Mouse (Mus musculus) G1E (cell line): ENCODE data around the gene Mydgf. TPM values are rescaled to one million over a fixed set of nuclear protein-coding genes. Genes with fewer than 3 reads are reported as not detected.

Source experiments
- ATAC-seq: 2 replicates; pipeline ENCODE4 v1.8.0; 2016; ENCODE audit warnings: mild to moderate bottlenecking; ENCODE audit not compliant: insufficient number of reproducible peaks, poor library complexity, low FRiP score, severe bottlenecking; ENCODE audit errors: extremely low read depth
- DNase-seq: peaks from one replicate; pipeline ENCODE4 v3.0.0; 2012; ENCODE audit warnings: low spot score
- H3K27me3 ChIP-seq: 2 replicates; pipeline ENCODE4 v1.6.1; 2012; ENCODE audit warnings: mild to moderate bottlenecking, low read length, inconsistent platforms; ENCODE audit not compliant: insufficient read depth
- H3K36me3 ChIP-seq: replicated peaks from 2 replicates; pipeline ENCODE3; 2012; ENCODE audit warnings: mild to moderate bottlenecking, inconsistent platforms
- H3K4me1 ChIP-seq: 2 replicates; pipeline ENCODE4 v1.6.1; 2012; ENCODE audit warnings: low read depth, low read length, inconsistent platforms, mixed read lengths; ENCODE audit not compliant: insufficient read depth
- H3K4me3 ChIP-seq: 2 replicates; pipeline ENCODE4 v1.5.1; 2012; ENCODE audit warnings: low read depth, mild to moderate bottlenecking, inconsistent platforms, low read length, moderate library complexity, mixed read lengths
- H3K9me3 ChIP-seq: replicated peaks from 2 replicates; pipeline ENCODE4 v1.6.1; 2012; ENCODE audit warnings: inconsistent platforms
- CTCF ChIP-seq: IDR thresholded peaks from 2 replicates; pipeline ENCODE4 v1.5.1; 2012; ENCODE audit warnings: low read depth, low read length, inconsistent platforms, mixed read lengths
- GATA1 ChIP-seq: IDR thresholded peaks from 2 replicates; pipeline ENCODE4 v1.6.1; 2012; ENCODE audit warnings: borderline replicate concordance, low read length, inconsistent platforms, mixed read lengths
- GATA2 ChIP-seq: IDR thresholded peaks from 2 replicates; pipeline ENCODE4 v1.6.1; 2012; ENCODE audit warnings: low read depth, low read length, inconsistent platforms, borderline replicate concordance
- POLR2AphosphoS5 ChIP-seq: IDR thresholded peaks from 2 replicates; pipeline ENCODE4 v1.6.1; 2012; ENCODE audit warnings: low read depth, low read length, inconsistent platforms; ENCODE audit not compliant: insufficient replicate concordance
- TAL1 ChIP-seq: conservative IDR thresholded peaks from 2 replicates; pipeline ENCODE4 v1.6.1; 2012; ENCODE audit warnings: low read depth, low read length, inconsistent platforms, mixed read lengths
- polyA plus RNA-seq: library from polyadenylated mRNA; stranded (reverse); fragments of >175 nt; gene quantifications from 2 replicates; pipeline ENCODE4 v1.2.3, GENCODE M21; 2012
- total RNA-seq, 2 experiments: library from RNA; stranded (forward) in 1 of 2; stranded (reverse) in 1 of 2; fragments of 200-1000 nt in 1 of 2; fragments of >200 nt in 1 of 2; fragmentation: Nextera tagmentation in 1 of 2; gene quantifications; 2 replicates each; pipeline ENCODE4 v1.2.3; 2014 to 2017

Gene Mydgf
- total and polyA plus RNA-seq, 3 experiments = 19.9 to 36.6 (median 32.3) TPM

DNA sequence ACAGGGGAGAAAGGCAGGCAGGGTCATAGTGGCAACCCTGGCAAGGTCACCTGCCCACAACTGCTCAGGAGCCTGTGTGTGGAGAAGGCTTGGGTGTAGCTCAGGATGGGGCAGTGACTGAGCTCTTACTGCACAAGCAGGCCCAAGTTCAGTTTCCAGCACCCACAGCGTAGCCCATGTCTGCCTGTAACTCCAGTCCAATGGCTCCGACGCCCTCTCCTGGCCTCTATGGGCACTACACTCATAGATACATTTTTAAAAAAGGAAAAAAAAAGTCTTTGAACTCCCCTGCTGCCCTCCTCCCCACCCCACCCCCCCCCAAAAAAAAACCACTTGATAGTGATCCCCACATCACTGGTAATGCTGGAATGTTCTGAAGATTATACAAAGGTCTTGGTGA is 17.9 kb upstream of the Mydgf start:
- ATAC-seq = no peak
- TF ChIP-seq GATA2 (no peak), CTCF (no peak), GATA1 (no peak), TAL1 (no peak), POLR2AphosphoS5 (no peak)

DNA sequence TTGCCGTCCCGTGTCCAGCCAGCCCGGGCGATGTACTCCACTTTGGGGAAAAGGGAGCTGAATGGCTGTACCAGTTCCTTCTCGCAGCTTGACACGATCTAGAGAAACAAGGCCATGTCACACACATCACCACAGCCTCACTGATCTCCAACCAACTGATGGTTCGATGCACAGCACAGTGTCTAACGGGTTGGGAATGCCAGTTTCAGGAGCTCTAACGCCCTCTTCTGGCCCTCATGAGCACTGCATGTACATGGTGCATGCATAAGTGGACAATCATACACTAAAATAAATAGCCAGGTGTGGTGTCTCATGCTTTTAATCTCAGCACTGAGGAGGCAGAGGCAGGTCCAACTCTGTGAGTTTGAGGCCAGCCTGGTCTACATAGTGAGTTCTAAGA is 16.9 kb upstream of the Mydgf start:
- TF ChIP-seq CTCF (no peak; the same call in 1 of the 2 replicates), TAL1 (no peak), GATA2 (no peak), GATA1 (no peak), POLR2AphosphoS5 (no peak)
- H3K27me3 ChIP-seq = no peaks in the 10 kb centered on the region
- no peak overlapping the region for H3K4me3 ChIP-seq
- no peaks in the 10 kb centered on the region for H3K9me3 ChIP-seq
- H3K4me1 ChIP-seq = no peaks in the 10 kb centered on the region; the same call in none of the 2 replicates
- peaks cover 91% of the 10 kb centered on the region for H3K36me3 ChIP-seq
- no peak for DNase-seq
- no peak for ATAC-seq

More for the DNA sequence above, 17.9 kb upstream of the Mydgf start:
- Histone ChIP-seq H3K27me3 (no peaks in the 10 kb centered on the region), H3K4me3 (no peak overlapping the region), H3K36me3 (peaks cover 91% of the 10 kb centered on the region), H3K9me3 (no peaks in the 10 kb centered on the region), H3K4me1 (no peaks in the 10 kb centered on the region; the same call in 1 of the 2 replicates)
- no peak for DNase-seq

DNA sequence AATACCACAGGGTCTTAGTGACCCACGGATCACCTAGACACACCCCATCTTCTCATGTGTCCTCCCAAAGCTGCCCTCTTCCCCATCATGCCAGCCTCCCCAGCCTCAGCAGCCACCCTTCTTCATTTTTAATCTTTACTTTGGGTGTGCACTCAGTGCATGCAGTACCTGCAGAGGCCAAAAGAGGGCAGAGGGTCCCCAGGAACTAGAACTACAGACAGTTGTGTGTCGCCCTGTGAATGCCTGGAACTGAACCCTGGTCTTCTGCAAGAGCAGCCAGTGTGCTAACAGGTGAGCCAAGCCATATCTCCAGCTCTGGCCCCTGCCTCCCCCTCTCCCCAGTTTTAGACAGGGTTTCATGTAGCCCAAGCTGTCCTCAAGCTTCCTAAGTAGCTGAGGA is 13.1 kb upstream of the Mydgf start:
- Histone ChIP-seq H3K4me1 (peaks cover 6% of the 10 kb centered on the region), H3K9me3 (no peaks in the 10 kb centered on the region), H3K4me3 (no peak overlapping the region), H3K36me3 (peaks cover 89% of the 10 kb centered on the region), H3K27me3 (no peaks in the 10 kb centered on the region)
- no peak for DNase-seq
- no peak for TF ChIP-seq GATA2
- peak; percentile 36; the same call in 1 of the 2 replicates for TF ChIP-seq CTCF
- TF ChIP-seq POLR2AphosphoS5 = no peak
- ATAC-seq = no peak; the same call in 1 of the 2 replicates

DNA sequence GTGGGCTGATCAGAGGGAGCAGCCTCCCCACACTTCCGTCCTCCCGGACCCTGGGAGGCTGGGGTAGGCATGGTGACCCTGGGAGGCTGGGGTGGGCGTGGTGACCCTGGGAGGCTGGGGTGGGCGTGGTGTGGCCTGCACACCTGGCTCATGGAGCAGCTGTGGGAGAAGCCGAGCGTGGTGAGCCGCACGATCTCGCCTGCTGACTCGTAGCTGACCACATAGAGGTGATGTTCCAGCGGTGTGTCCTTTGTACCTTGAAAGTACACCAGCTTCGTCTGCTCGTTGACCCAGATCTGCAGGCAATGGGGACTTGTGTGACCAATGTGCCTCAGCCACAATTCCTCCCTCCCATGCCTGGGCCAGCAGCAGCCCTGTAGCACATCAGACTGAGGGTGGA is 11.0 kb upstream of the Mydgf start:
- TF ChIP-seq POLR2AphosphoS5 (no peak), GATA1 (no peak), GATA2 (no peak), TAL1 (no peak), CTCF (no peak)

DNA sequence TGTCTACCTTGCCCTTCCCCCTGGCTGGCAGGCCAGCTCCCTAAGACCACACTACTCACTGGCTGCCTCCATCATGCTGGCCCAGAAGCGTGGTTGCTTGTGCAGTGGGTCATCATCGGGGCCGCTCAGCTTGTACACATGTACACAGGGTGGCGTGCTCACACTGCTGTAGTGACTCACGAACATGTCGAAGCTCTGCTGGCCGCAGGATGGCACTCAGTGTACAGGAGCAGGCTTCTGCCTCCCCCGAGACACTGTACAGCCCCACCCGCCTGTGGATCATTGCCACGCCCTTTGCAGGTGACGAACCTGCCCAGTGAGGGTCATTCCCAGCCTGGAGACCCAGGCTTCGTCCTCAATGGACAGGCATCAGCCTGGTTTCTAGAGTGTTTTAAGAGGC is 10.6 kb upstream of the Mydgf start:
- no peak for ATAC-seq
- Histone ChIP-seq H3K4me3 (no peak overlapping the region), H3K27me3 (no peaks in the 10 kb centered on the region), H3K36me3 (peaks cover 97% of the 10 kb centered on the region), H3K4me1 (peaks cover 6% of the 10 kb centered on the region; the same call in 1 of the 2 replicates), H3K9me3 (no peaks in the 10 kb centered on the region)
- TF ChIP-seq POLR2AphosphoS5 = no peak
- TF ChIP-seq CTCF = no peak
- TF ChIP-seq TAL1 = no peak
- DNase-seq = no peak

More for the DNA sequence above, 11.0 kb upstream of the Mydgf start:
- H3K36me3 ChIP-seq = peaks cover 93% of the 10 kb centered on the region
- no peaks in the 10 kb centered on the region for H3K27me3 ChIP-seq
- ATAC-seq (no peak), DNase-seq (no peak)
- H3K4me1 ChIP-seq = peaks cover 6% of the 10 kb centered on the region; the same call in 1 of the 2 replicates
- H3K4me3 ChIP-seq = peak overlapping the region; percentile 7; the same call in 1 of the 2 replicates
- H3K9me3 ChIP-seq = no peaks in the 10 kb centered on the region

DNA sequence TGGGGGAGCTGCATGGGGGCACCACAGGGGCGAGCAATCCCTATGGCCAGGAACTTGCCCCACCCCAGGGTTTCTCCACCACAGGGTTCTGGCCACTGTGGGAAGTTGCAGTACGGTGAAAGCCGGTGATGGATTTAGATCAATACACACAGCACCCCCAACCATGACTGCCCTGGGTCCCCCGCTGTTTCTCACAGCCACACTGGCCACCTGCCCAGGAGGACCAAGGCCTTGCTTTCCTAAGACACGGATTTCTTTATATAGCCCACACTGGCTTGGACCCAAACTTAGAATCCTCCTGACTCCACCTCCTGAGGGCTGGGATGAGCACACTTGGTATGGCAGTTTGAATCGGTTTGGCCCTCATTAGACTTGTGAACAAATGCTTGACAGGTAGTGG is 7.5 kb upstream of the Mydgf start:
- DNase-seq = no peak
- no peak overlapping the region for H3K4me3 ChIP-seq
- no peak for TF ChIP-seq POLR2AphosphoS5
- TF ChIP-seq GATA2 = no peak
- TF ChIP-seq CTCF = no peak
- TF ChIP-seq TAL1 = no peak
- TF ChIP-seq GATA1 = no peak
- no peak for ATAC-seq
- H3K4me1 ChIP-seq = peaks cover 6% of the 10 kb centered on the region; the same call in 1 of the 2 replicates
- no peaks in the 10 kb centered on the region for H3K27me3 ChIP-seq
- H3K9me3 ChIP-seq = no peaks in the 10 kb centered on the region
- H3K36me3 ChIP-seq = peaks cover 96% of the 10 kb centered on the region
